Mouse (Mus musculus) stomach, embryonic 14.5 days (tissue): Measurements from ENCODE around the gene Ttll2. TPM values are rescaled to one million over a fixed set of nuclear protein-coding genes. Genes with fewer than 3 reads are reported as not detected.
"Not testable (repeated sequence)": the region's sequence is repeated elsewhere in the genome, so short reads cannot be mapped to it uniquely, and the experiment has no call there.

Experiments used
- ATAC-seq: fragments of 200-750 bp; cut with Nextera tagmentation; 2 replicates; pipeline ENCODE4 v1.8.0; 2017; ENCODE audit warnings: low read depth, moderate TSS enrichment; ENCODE audit not compliant: insufficient number of reproducible peaks, insufficient read depth, low FRiP score
- H3K27ac ChIP-seq: fragments of 300-500 bp; sonication (generic); 2 replicates; pipeline ENCODE4 v1.5.1; 2014; ENCODE audit warnings: mild to moderate bottlenecking, low read length, moderate library complexity, mixed read lengths
- H3K27me3 ChIP-seq: fragments of 300-500 bp; sonication (generic); 2 replicates; pipeline ENCODE4 v1.6.1; 2014; ENCODE audit warnings: low read length, control low read depth, mixed read lengths; ENCODE audit not compliant: control insufficient read depth, insufficient read depth
- H3K36me3 ChIP-seq: fragments of 300-500 bp; sonication (generic); 2 replicates; pipeline ENCODE4 v1.6.1; 2014; ENCODE audit warnings: mild to moderate bottlenecking, control low read depth, low read length, moderate library complexity, mixed read lengths; ENCODE audit not compliant: control insufficient read depth, insufficient read depth
- H3K4me1 ChIP-seq: fragments of 300-500 bp; sonication (generic); 2 replicates; pipeline ENCODE4 v1.6.1; 2014; ENCODE audit warnings: low read length, control low read depth, mixed read lengths; ENCODE audit not compliant: control insufficient read depth, insufficient read depth
- H3K4me2 ChIP-seq: fragments of 300-500 bp; sonication (generic); replicated peaks from 2 replicates; pipeline ENCODE4 v1.6.1; 2014; ENCODE audit warnings: low read depth, low read length, control low read depth
- H3K4me3 ChIP-seq: fragments of 300-500 bp; sonication (generic); 2 replicates; pipeline ENCODE4 v1.5.1; 2014; ENCODE audit warnings: low read depth, low read length, control low read depth
- H3K9ac ChIP-seq: fragments of 300-500 bp; sonication (generic); replicated peaks from 2 replicates; pipeline ENCODE4 v1.6.1; 2014; ENCODE audit warnings: low read depth, mild to moderate bottlenecking, control low read depth, low read length, moderate library complexity, mixed read lengths
- H3K9me3 ChIP-seq: fragments of 300-500 bp; sonication (generic); 2 replicates; pipeline ENCODE4 v1.6.1; 2016; ENCODE audit warnings: low read depth, low read length, control low read depth; ENCODE audit not compliant: control insufficient read depth
- WGBS: fragments of 180-500 bp; shearing (Covaris S2); extraction: QIAGEN DNeasy Blood & Tissue Kit; methylation state at CpG from one replicate; pipeline ENCODE4 v1.1.7; 2014; 5-methylcytosine and 5-hydroxymethylcytosine counted together
- polyA plus RNA-seq: library from polyadenylated mRNA; unstranded; fragments of >200 nt; fragmentation: Nextera tagmentation; extraction: Ambion mirVana; gene quantifications from 2 replicates; pipeline ENCODE4 v1.2.1, GENCODE M21; 2014

The Ttll2 gene
- polyA plus RNA-seq, 1 experiment from 2014 or later, result not detected

DNA sequence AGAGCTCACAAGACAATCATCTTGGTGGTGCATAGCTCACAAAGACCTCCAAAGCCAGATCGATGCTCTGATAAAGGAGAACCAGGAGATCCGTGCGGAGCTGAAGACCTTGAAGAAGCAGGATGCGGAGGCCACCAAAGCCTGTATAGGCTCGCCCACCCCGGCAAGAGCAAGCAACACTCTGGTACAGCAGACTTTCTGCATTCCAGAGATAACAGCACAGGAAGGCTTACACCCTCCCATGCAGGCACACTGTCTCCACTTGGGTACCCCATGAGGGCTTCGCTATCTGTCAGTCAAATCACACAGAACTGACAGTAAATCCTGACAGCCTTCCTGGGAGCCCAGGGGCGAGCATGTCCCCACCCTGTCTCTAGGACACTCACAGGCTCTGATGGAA lies 26.1 kb downstream of the Ttll2 start:
- H3K4me3 ChIP-seq, H3K27me3 ChIP-seq, H3K36me3 ChIP-seq, H3K4me1 ChIP-seq, H3K27ac ChIP-seq, H3K9me3 ChIP-seq, H3K4me2 ChIP-seq, H3K9ac ChIP-seq, ATAC-seq: not testable (repeated sequence)
- 50% methylated on average over 5 of the region's 8 CpGs for WGBS

- H3K27me3 ChIP-seq, H3K27ac ChIP-seq, H3K4me3 ChIP-seq, H3K4me1 ChIP-seq, H3K9ac ChIP-seq, H3K4me2 ChIP-seq, ATAC-seq, H3K9me3 ChIP-seq, H3K36me3 ChIP-seq: not testable (repeated sequence)
- 91% methylated on average over 3 of the region's 5 CpGs for WGBS
Measured at GRCm38 (mm10) chr17:7324346-7324745, 28.1 kb downstream of the Ttll2 start, which contains the start of gene Tcp10a. Gene Tcp10a, plus strand, starts transcription at chr17:7324646.

- H3K4me1 ChIP-seq, H3K27ac ChIP-seq, H3K4me3 ChIP-seq, ATAC-seq, H3K4me2 ChIP-seq, H3K27me3 ChIP-seq, H3K36me3 ChIP-seq, H3K9ac ChIP-seq, H3K9me3 ChIP-seq: not testable (repeated sequence)
- 75% methylated on average over 6 of the region's 6 CpGs for WGBS
Measured at GRCm38 (mm10) chr17:7319789-7320188, 32.7 kb downstream of the Ttll2 start.

GRCm38 (mm10) chr17:7315693-7316382 lies 36.7 kb downstream of the Ttll2 start:
- H3K9ac ChIP-seq, H3K27ac ChIP-seq, H3K36me3 ChIP-seq, H3K4me1 ChIP-seq, ATAC-seq, H3K9me3 ChIP-seq, H3K4me2 ChIP-seq, H3K4me3 ChIP-seq, H3K27me3 ChIP-seq: not testable (repeated sequence)
- 87% methylated on average over 6 of the region's 8 CpGs for WGBS

GRCm38 (mm10) chr17:7306278-7307196 lies 46.0 kb downstream of the Ttll2 start:
- not testable (repeated sequence) for H3K4me2 ChIP-seq, H3K27me3 ChIP-seq, H3K36me3 ChIP-seq, H3K4me3 ChIP-seq, H3K27ac ChIP-seq, H3K9ac ChIP-seq, H3K4me1 ChIP-seq, H3K9me3 ChIP-seq
- peak; percentile 54; the same call in 1 of the 2 replicates for ATAC-seq
- 59% methylated on average over 8 of the region's 8 CpGs for WGBS

Other genes starting within 250 kb of the Ttll2 start
- gene Rps6ka2, start 182.6 kb downstream of the Ttll2 start, polyA plus RNA-seq, result 11.7 and 14.7 TPM in 2 replicates
- not detected in 2 replicates for gene Tcp10a, start 28.1 kb downstream of the Ttll2 start, polyA plus RNA-seq
- gene Gm49630, start 19.3 kb upstream of the Ttll2 start, polyA plus RNA-seq, result not detected in 2 replicates
- not detected in 2 replicates for gene Unc93a2, start 32.8 kb upstream of the Ttll2 start, polyA plus RNA-seq